Mouse (Mus musculus) lung, embryonic 14.5 days (tissue): ENCODE measurements around the gene Hist1h3h. TPM values are rescaled to one million over a fixed set of nuclear protein-coding genes. Genes with fewer than 3 reads are reported as not detected.
"Not testable (repeated sequence)": the region's sequence is repeated elsewhere in the genome, so short reads cannot be mapped to it uniquely, and the experiment has no call there.

ENCODE experiments used
- ATAC-seq: fragments of 200-750 bp; cut with Nextera tagmentation; 2 replicates; pipeline ENCODE4 v1.8.0; 2017; ENCODE audit warnings: mild to moderate bottlenecking, moderate TSS enrichment, moderate library complexity; ENCODE audit not compliant: insufficient read depth
- DNase-seq: peaks from one replicate; pipeline ENCODE4 v3.0.0-alpha.2; 2015
- H3K27ac ChIP-seq: fragments of 300-500 bp; sonication (generic); 2 replicates; pipeline ENCODE4 v1.5.1; 2014; ENCODE audit warnings: low read depth, mild to moderate bottlenecking, moderate library complexity
- H3K27me3 ChIP-seq: fragments of 300-500 bp; sonication (generic); 2 replicates; pipeline ENCODE4 v1.6.1; 2014; ENCODE audit warnings: low read length, control low read depth; ENCODE audit not compliant: insufficient read depth
- H3K36me3 ChIP-seq: fragments of 300-500 bp; sonication (generic); 2 replicates; pipeline ENCODE4 v1.6.1; 2014; ENCODE audit warnings: control low read depth; ENCODE audit not compliant: insufficient read depth
- H3K4me1 ChIP-seq: fragments of 300-500 bp; sonication (generic); 2 replicates; pipeline ENCODE4 v1.6.1; 2014; ENCODE audit warnings: antibody characterized with exemption, control low read depth; ENCODE audit not compliant: insufficient read depth
- H3K4me2 ChIP-seq: fragments of 300-500 bp; sonication (generic); 2 replicates; pipeline ENCODE4 v1.6.1; 2014; ENCODE audit warnings: mild to moderate bottlenecking
- H3K4me3 ChIP-seq: fragments of 300-500 bp; sonication (generic); 2 replicates; pipeline ENCODE4 v1.5.1; 2014; ENCODE audit warnings: low read depth, low read length
- H3K9ac ChIP-seq: fragments of 300-500 bp; sonication (generic); 2 replicates; pipeline ENCODE4 v1.6.1; 2014
- H3K9me3 ChIP-seq: fragments of 300-500 bp; sonication (generic); 2 replicates; pipeline ENCODE4 v1.6.1; 2016; ENCODE audit warnings: low read depth, low read length, control low read depth
- CTCF ChIP-seq: IDR thresholded peaks from 2 replicates; pipeline ENCODE4 v1.5.1; 2016; ENCODE audit warnings: antibody characterized with exemption, low read depth
- WGBS: fragments of 180-500 bp; shearing (Covaris S2); extraction: QIAGEN DNeasy Blood & Tissue Kit; methylation state at CpG from one replicate; pipeline ENCODE4 v1.1.7; 2014; 5-methylcytosine and 5-hydroxymethylcytosine counted together
- microRNA-seq: library from miRNA; unstranded; fragments of <30 nt; microRNA quantifications from one replicate; pipeline ENCODE4, GENCODE M21; 2016; ENCODE audit warnings: borderline number of aligned reads
- polyA plus RNA-seq: library from polyadenylated mRNA; unstranded; fragments of >200 nt; fragmentation: Nextera tagmentation; extraction: Ambion mirVana; gene quantifications from 2 replicates; pipeline ENCODE4 v1.2.1, GENCODE M21; 2014

The Hist1h3h gene
- polyA plus RNA-seq, 1 experiment from 2014 or later, result 23.8 TPM

DNA sequence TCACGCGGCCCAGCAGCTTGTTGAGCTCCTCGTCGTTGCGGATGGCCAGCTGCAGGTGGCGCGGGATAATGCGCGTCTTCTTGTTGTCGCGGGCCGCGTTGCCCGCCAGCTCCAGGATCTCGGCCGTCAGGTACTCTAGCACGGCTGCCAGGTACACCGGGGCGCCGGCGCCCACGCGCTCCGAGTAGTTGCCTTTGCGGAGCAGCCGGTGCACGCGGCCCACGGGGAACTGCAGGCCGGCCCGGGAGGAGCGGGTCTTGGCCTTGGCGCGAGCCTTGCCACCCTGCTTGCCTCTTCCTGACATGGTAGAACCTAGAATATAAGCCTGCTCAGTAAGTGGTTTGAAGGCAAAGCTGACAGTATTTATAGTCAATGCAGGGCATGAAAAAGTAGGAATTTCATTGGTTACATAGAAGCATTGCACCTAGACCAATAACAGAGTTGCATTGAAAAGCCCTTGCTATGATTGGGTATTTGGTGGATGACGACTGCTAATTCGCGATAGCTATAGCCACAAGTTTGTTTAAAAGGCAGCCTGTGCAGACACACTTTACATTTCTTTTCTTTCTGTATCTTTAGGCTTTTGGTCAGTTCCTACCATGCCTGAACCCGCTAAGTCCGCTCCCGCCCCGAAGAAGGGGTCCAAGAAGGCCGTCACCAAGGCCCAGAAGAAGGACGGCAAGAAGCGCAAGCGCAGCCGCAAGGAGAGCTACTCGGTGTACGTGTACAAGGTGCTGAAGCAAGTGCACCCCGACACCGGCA lies 36.2 kb downstream of the Hist1h3h start, which contains the start of the genes Hist1h2ak and Hist1h2bn:
Gene Hist1h2ak, minus strand, starts transcription at position 304 of the 762 bp plus-strand sequence.
Gene Hist1h2bn, plus strand, starts transcription at position 600 of the 762 bp plus-strand sequence.
- Histone ChIP-seq H3K4me3 (peak within 1 kb of the TSS; percentile 46), H3K27ac (peak within 1 kb of the TSS; percentile 98), H3K4me2 (peak within 1 kb of the TSS; percentile 75), H3K9ac (peak within 1 kb of the TSS; percentile 79)
- not testable (repeated sequence) for H3K4me1 ChIP-seq, H3K36me3 ChIP-seq, H3K9me3 ChIP-seq, H3K27me3 ChIP-seq
- TF ChIP-seq CTCF, result peak; percentile 26; the same call in 1 of the 2 replicates
- under 1% methylated on average over 42 of the region's 50 CpGs for WGBS
- ATAC-seq (peak; percentile 92), DNase-seq (peak; percentile 97)

DNA sequence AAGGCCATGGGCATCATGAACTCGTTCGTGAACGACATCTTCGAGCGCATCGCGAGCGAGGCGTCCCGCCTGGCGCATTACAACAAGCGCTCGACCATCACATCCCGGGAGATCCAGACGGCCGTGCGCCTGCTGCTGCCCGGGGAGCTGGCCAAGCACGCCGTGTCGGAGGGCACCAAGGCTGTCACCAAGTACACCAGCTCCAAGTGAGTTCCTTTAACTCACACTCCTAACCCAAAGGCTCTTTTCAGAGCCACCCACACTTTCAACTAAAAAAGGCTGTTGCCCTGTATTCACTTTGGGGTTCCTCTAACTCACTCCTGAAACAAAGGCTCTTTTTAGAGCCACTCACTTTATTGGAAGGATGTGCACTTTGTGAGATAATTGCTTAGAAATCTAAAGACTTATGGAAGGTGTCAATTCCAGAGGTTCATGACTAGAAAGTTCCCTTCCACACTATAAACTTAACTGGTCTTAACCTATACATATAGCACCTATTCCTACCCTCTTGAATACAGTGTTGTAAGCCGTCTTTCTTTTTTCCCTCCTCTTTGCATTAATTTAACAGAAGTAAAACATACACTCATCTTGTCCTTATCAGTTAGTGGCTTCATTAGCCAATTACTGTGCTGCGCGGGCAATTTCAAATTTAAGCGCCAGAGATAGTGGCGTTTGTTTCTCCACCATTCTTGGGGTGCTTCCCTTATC lies 37.0 kb downstream of the Hist1h3h start:
- H3K36me3 ChIP-seq, H3K4me1 ChIP-seq, H3K27me3 ChIP-seq, H3K9me3 ChIP-seq: not testable (repeated sequence)
- peak overlapping the region; percentile 46 for H3K4me3 ChIP-seq
- H3K4me2 ChIP-seq, result peak overlapping the region; percentile 75
- peak overlapping the region; percentile 98 for H3K27ac ChIP-seq
- ATAC-seq (peak; percentile 7; the same call in 1 of the 2 replicates), DNase-seq (peak; percentile 86)
- under 1% methylated on average over 15 of the region's 26 CpGs for WGBS
- H3K9ac ChIP-seq, result peak overlapping the region; percentile 79

DNA sequence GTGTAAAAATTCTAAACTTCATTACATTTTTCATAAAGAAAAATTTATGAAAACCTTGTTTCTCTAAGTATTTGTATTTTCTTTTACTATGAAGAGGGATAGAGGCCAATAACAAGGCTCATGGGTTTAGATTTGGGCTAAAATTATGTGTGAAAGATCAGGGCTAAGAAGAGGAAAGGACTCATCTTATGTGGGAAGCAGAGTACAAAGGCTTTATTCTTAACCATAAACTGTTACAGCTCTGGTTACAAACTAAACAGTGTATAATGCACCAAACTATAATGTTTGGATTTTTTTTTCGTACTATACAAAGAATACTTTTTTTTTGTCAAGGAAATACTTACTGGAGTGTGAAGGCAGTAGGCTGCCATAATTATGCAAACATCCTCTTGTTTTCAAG lies 38.2 kb downstream of the Hist1h3h start:
- Histone ChIP-seq H3K9me3 (no peaks in the 10 kb centered on the region), H3K4me1 (no peaks in the 10 kb centered on the region), H3K27ac (no peak overlapping the region), H3K4me2 (peak overlapping the region; percentile 70), H3K36me3 (no peaks in the 10 kb centered on the region), H3K4me3 (peak overlapping the region; percentile 46), H3K9ac (peak overlapping the region; percentile 28; the same call in 1 of the 2 replicates), H3K27me3 (no peaks in the 10 kb centered on the region)
- WGBS, result 51% methylated on average over 1 of the region's 1 CpGs
- ATAC-seq (no peak), DNase-seq (no peak)
- TF ChIP-seq CTCF, result no peak

Small RNAs within 50 kb of the gene (microRNA-seq; reads per million reads assigned to microRNA genes)
- gene Gm44357 (not detected), gene Gm44367 (not detected), gene Gm44454 (not detected)

Other genes with a start within 250 kb of the Hist1h3h start
- 3.1 and 3.4 TPM in 2 replicates for gene Nkapl, start 249.2 kb upstream of the Hist1h3h start, polyA plus RNA-seq
- 3.4 and 3.5 TPM in 2 replicates for gene Zkscan4, start 238.8 kb upstream of the Hist1h3h start, polyA plus RNA-seq
- gene Gm10065, start 238.2 kb upstream of the Hist1h3h start, polyA plus RNA-seq, result not detected in 2 replicates
- gene AK157302, start 222.4 kb upstream of the Hist1h3h start, polyA plus RNA-seq, result 0.74 and 0.96 TPM in 2 replicates
- gene Gm11273, start 216.2 kb upstream of the Hist1h3h start, polyA plus RNA-seq, result 6.6 and 7.6 TPM in 2 replicates
- gene Zkscan8, start 186.5 kb upstream of the Hist1h3h start, polyA plus RNA-seq, result 10.1 and 10.5 TPM in 2 replicates
- gene Olfr1366, start 174.9 kb upstream of the Hist1h3h start, polyA plus RNA-seq, result 0.14 and 0.41 TPM in 2 replicates
- 0.09 TPM in 1 of 2 replicates, not detected in the other for gene Olfr1535, start 157.8 kb upstream of the Hist1h3h start, polyA plus RNA-seq
- gene Olfr1364, start 135.9 kb upstream of the Hist1h3h start, polyA plus RNA-seq, result not detected in 2 replicates
- not detected in 2 replicates for gene Olfr1362, start 103.6 kb upstream of the Hist1h3h start, polyA plus RNA-seq
- gene Olfr11, start 75.1 kb upstream of the Hist1h3h start, polyA plus RNA-seq, result not detected in 2 replicates
- gene Olfr1361, start 54.3 kb upstream of the Hist1h3h start, polyA plus RNA-seq, result not detected in 2 replicates
- gene Olfr1360, start 40.3 kb upstream of the Hist1h3h start, polyA plus RNA-seq, result not detected in 2 replicates
- gene Olfr1359, start 19.5 kb upstream of the Hist1h3h start, polyA plus RNA-seq, result not detected in 2 replicates
- gene Hist1h2bl, start 1.5 kb upstream of the Hist1h3h start, polyA plus RNA-seq, result 3.8 and 6.9 TPM in 2 replicates
- gene Hist1h2ai, start 1.2 kb upstream of the Hist1h3h start, polyA plus RNA-seq, result 40.4 and 42.9 TPM in 2 replicates
- gene Hist1h2bm, start 4.4 kb downstream of the Hist1h3h start, polyA plus RNA-seq, result 4.9 and 8.0 TPM in 2 replicates
- gene Hist1h4j, start 17.4 kb downstream of the Hist1h3h start, polyA plus RNA-seq, result 0.96 and 2.2 TPM in 2 replicates
- gene Hist1h4k, start 32.8 kb downstream of the Hist1h3h start, polyA plus RNA-seq, result 6.4 and 8.8 TPM in 2 replicates
- gene Hist1h2ak, start 36.2 kb downstream of the Hist1h3h start, polyA plus RNA-seq, result 16.8 and 20.4 TPM in 2 replicates
- 2.0 and 3.1 TPM in 2 replicates for gene Hist1h2bn, start 36.5 kb downstream of the Hist1h3h start, polyA plus RNA-seq
- 18.5 and 19.7 TPM in 2 replicates for gene Hist1h1b, start 63.0 kb downstream of the Hist1h3h start, polyA plus RNA-seq
- 237 and 252 TPM in 2 replicates for gene Hist1h3i, start 65.7 kb downstream of the Hist1h3h start, polyA plus RNA-seq
- 7.2 and 8.9 TPM in 2 replicates for gene Hist1h2an, start 69.6 kb downstream of the Hist1h3h start, polyA plus RNA-seq
- 2.0 and 3.4 TPM in 2 replicates for gene Hist1h2bp, start 69.8 kb downstream of the Hist1h3h start, polyA plus RNA-seq
- gene Hist1h2bq, start 92.5 kb downstream of the Hist1h3h start, polyA plus RNA-seq, result 24.4 and 25.8 TPM in 2 replicates
- 1.9 TPM in 1 of 2 replicates, not detected in the other for gene Hist1h2ao, start 92.8 kb downstream of the Hist1h3h start, polyA plus RNA-seq
- gene Hist1h4m, start 94.1 kb downstream of the Hist1h3h start, polyA plus RNA-seq, result not detected in 2 replicates
- 31.8 and 32.5 TPM in 2 replicates for gene Hist1h4n, start 114.5 kb downstream of the Hist1h3h start, polyA plus RNA-seq
- gene Hist1h2ap, start 115.8 kb downstream of the Hist1h3h start, polyA plus RNA-seq, result 5,437 and 5,439 TPM in 2 replicates
- 26.4 and 28.5 TPM in 2 replicates for gene Hist1h2br, start 116.1 kb downstream of the Hist1h3h start, polyA plus RNA-seq
- 16.0 and 16.4 TPM in 2 replicates for gene Zfp184, start 227.4 kb downstream of the Hist1h3h start, polyA plus RNA-seq